Mouse (Mus musculus): ENCODE data around the gene Nfkbie. TPM values are rescaled to one million over a fixed set of nuclear protein-coding genes. Genes with fewer than 3 reads are reported as not detected.

Gene Nfkbie
- polyA plus RNA-seq, 1 experiment from 2014 or later: 4.7 TPM

- Histone ChIP-seq H3K4me1 (ENCODE audit: control insufficient read depth, insufficient read depth, low read length) (no peaks in the 10 kb centered on the region), H3K4me2 (ENCODE audit: low read depth, low read length) (no peak overlapping the region), H3K27me3 (replicated peaks; ENCODE audit: control insufficient read depth, insufficient read depth, low read length) (no peaks in the 10 kb centered on the region), H3K27ac (replicated peaks; ENCODE audit: low read depth, low read length) (no peak overlapping the region), H3K9ac (ENCODE audit: low read depth, low read length) (no peak overlapping the region), H3K36me3 (ENCODE audit: control insufficient read depth, insufficient read depth, low read length) (peaks cover 17% of the 10 kb centered on the region; the same call in 1 of the 2 replicates), H3K4me3 (ENCODE audit: low read depth, low read length) (no peak overlapping the region), H3K9me3 (ENCODE audit: control insufficient read depth, low read length) (no peaks in the 10 kb centered on the region)
- DNase-seq (ENCODE audit: low spot score) (no peak), ATAC-seq (ENCODE audit: low read depth) (no peak)
- WGBS: 91% methylated on average over 21 of the region's 21 CpGs
Measured at GRCm38 (mm10) chr17:45517135-45517534, 38.4 kb upstream of the Nfkbie start.

GRCm38 (mm10) chr17:45517549-45518215, 37.8 kb upstream of the Nfkbie start:
- DNase-seq (ENCODE audit: low spot score): no peak
- H3K36me3 ChIP-seq (ENCODE audit: control insufficient read depth, insufficient read depth, low read length): peaks cover 17% of the 10 kb centered on the region; the same call in 1 of the 2 replicates
- no peak overlapping the region for H3K9ac ChIP-seq (ENCODE audit: low read depth, low read length)
- WGBS: 91% methylated on average over 25 of the region's 28 CpGs
- no peak overlapping the region for H3K27ac ChIP-seq (replicated peaks; ENCODE audit: low read depth, low read length)
- H3K27me3 ChIP-seq (replicated peaks; ENCODE audit: control insufficient read depth, insufficient read depth, low read length): no peaks in the 10 kb centered on the region
- no peak overlapping the region for H3K4me2 ChIP-seq (ENCODE audit: low read depth, low read length)
- H3K4me3 ChIP-seq (ENCODE audit: low read depth, low read length): no peak overlapping the region
- no peak for ATAC-seq (ENCODE audit: low read depth)
- no peaks in the 10 kb centered on the region for H3K4me1 ChIP-seq (ENCODE audit: control insufficient read depth, insufficient read depth, low read length)
- H3K9me3 ChIP-seq (ENCODE audit: control insufficient read depth, low read length): no peaks in the 10 kb centered on the region

- no peak for DNase-seq (ENCODE audit: low spot score)
Measured at GRCm38 (mm10) chr17:45518766-45519475, 36.6 kb upstream of the Nfkbie start.

GRCm38 (mm10) chr17:45520136-45520535, 35.4 kb upstream of the Nfkbie start:
- Histone ChIP-seq H3K27me3 (replicated peaks; ENCODE audit: control insufficient read depth, insufficient read depth, low read length) (peaks cover 2% of the 10 kb centered on the region; the same call in 1 of the 2 replicates), H3K4me3 (ENCODE audit: low read depth, low read length) (no peak overlapping the region), H3K27ac (replicated peaks; ENCODE audit: low read depth, low read length) (no peak overlapping the region), H3K36me3 (ENCODE audit: control insufficient read depth, insufficient read depth, low read length) (peaks cover 17% of the 10 kb centered on the region; the same call in 1 of the 2 replicates), H3K4me1 (ENCODE audit: control insufficient read depth, insufficient read depth, low read length) (no peaks in the 10 kb centered on the region), H3K9me3 (ENCODE audit: control insufficient read depth, low read length) (no peaks in the 10 kb centered on the region), H3K4me2 (ENCODE audit: low read depth, low read length) (no peak overlapping the region), H3K9ac (ENCODE audit: low read depth, low read length) (no peak overlapping the region)
- ATAC-seq (ENCODE audit: low read depth): no peak
- 77% methylated on average over 11 of the region's 11 CpGs for WGBS
- no peak for DNase-seq (ENCODE audit: low spot score)

More at GRCm38 (mm10) chr17:45518766-45519475, 36.6 kb upstream of the Nfkbie start:
- H3K27ac ChIP-seq (replicated peaks; ENCODE audit: low read depth, low read length): no peak overlapping the region
- H3K9ac ChIP-seq (ENCODE audit: low read depth, low read length): no peak overlapping the region
- H3K4me2 ChIP-seq (ENCODE audit: low read depth, low read length): no peak overlapping the region
- peaks cover 17% of the 10 kb centered on the region; the same call in 1 of the 2 replicates for H3K36me3 ChIP-seq (ENCODE audit: control insufficient read depth, insufficient read depth, low read length)
- ATAC-seq (ENCODE audit: low read depth): no peak
- no peaks in the 10 kb centered on the region for H3K9me3 ChIP-seq (ENCODE audit: control insufficient read depth, low read length)
- H3K4me3 ChIP-seq (ENCODE audit: low read depth, low read length): no peak overlapping the region
- WGBS: 88% methylated on average over 12 of the region's 12 CpGs
- no peaks in the 10 kb centered on the region for H3K4me1 ChIP-seq (ENCODE audit: control insufficient read depth, insufficient read depth, low read length)
- no peaks in the 10 kb centered on the region for H3K27me3 ChIP-seq (replicated peaks; ENCODE audit: control insufficient read depth, insufficient read depth, low read length)

DNA sequence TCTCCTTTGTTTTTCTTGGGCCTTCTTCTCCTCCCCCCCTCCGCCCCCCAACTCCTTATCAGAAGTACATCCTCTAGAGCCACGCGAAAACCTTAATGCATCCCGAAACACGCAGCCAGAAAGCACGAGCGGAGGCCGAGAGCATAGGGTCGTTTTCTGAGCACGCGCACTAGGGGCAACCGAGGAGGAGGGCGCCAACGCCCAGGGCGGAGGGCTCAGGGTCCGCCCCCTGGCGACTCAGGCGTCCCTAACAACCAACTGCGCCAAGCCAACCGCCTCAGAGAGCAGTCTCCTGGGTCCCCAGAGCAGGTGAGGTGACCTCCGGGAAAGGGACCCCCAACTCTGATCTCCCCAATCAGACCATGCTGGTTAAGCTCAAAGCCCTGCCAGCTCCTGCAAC, 32.2 kb upstream of the Nfkbie start, which contains the start of gene Tcte1:
Gene Tcte1, plus strand, starts transcription at position 172 of the 400 bp plus-strand sequence.
- DNase-seq (ENCODE audit: low spot score) (peak; percentile 80), ATAC-seq (ENCODE audit: low read depth) (peak; percentile 90)
- Histone ChIP-seq H3K36me3 (ENCODE audit: control insufficient read depth, insufficient read depth, low read length) (peaks cover 5% of the 10 kb centered on the region; the same call in 1 of the 2 replicates), H3K27me3 (replicated peaks; ENCODE audit: control insufficient read depth, insufficient read depth, low read length) (peaks cover 5% of the 10 kb centered on the region; the same call in 1 of the 2 replicates), H3K9me3 (ENCODE audit: control insufficient read depth, low read length) (no peaks in the 10 kb centered on the region), H3K9ac (ENCODE audit: low read depth, low read length) (peak within 1 kb of the TSS; percentile 66), H3K4me1 (ENCODE audit: control insufficient read depth, insufficient read depth, low read length) (no peaks in the 10 kb centered on the region), H3K4me3 (ENCODE audit: low read depth, low read length) (peak within 1 kb of the TSS; percentile 43), H3K4me2 (ENCODE audit: low read depth, low read length) (peak within 1 kb of the TSS; percentile 81), H3K27ac (replicated peaks; ENCODE audit: low read depth, low read length) (no peak within 1 kb of the TSS)
- WGBS: 2% methylated on average over 20 of the region's 21 CpGs

DNA sequence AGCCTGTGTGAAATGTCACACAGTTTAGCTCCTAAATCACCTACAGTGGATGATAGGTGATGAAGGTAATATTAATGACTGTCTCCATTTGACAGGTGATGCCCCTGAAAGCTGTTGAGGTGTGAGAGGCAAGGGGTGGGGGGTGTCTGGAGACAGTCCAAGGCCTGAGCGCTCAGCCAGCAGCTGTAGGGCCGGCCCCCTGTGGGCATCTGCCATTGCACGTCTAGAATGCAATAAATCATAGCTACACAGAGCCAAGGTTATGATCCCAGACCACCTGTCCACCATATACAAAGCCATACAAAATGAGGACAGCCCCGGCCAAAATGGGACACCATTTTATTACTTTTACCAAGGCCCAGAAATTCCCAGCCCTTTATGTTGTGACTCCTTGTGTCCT, 30.5 kb upstream of the Nfkbie start:
- Histone ChIP-seq H3K9ac (ENCODE audit: low read depth, low read length) (no peak overlapping the region), H3K4me2 (ENCODE audit: low read depth, low read length) (no peak overlapping the region)

DNA sequence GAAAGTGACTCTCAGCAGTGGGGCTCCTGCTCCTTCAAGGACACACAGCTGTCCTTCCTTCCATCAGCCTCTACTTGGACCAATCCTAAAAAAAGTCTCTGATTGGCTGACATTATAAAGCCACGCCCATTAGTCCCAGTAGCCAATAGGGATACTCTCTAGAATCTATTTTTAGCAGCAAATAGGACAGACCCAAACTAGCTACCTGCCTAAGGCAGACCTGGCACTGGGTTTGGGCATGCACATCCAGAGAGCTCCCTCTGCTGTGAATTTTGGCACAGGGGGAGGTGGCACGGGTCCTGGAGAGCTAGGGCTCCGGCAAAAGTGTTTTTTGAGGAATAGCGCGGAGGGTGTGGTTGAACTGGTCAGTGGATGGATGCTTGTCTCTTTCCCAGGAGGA, 28.9 kb upstream of the Nfkbie start:
- Histone ChIP-seq H3K27ac (replicated peaks; ENCODE audit: low read depth, low read length) (no peak overlapping the region), H3K27me3 (replicated peaks; ENCODE audit: control insufficient read depth, insufficient read depth, low read length) (peaks cover 20% of the 10 kb centered on the region), H3K4me2 (ENCODE audit: low read depth, low read length) (no peak overlapping the region), H3K4me3 (ENCODE audit: low read depth, low read length) (no peak overlapping the region), H3K9ac (ENCODE audit: low read depth, low read length) (no peak overlapping the region), H3K4me1 (ENCODE audit: control insufficient read depth, insufficient read depth, low read length) (no peaks in the 10 kb centered on the region), H3K9me3 (ENCODE audit: control insufficient read depth, low read length) (no peaks in the 10 kb centered on the region), H3K36me3 (ENCODE audit: control insufficient read depth, insufficient read depth, low read length) (no peaks in the 10 kb centered on the region)
- ATAC-seq (ENCODE audit: low read depth) (no peak), DNase-seq (ENCODE audit: low spot score) (no peak)
- WGBS: 10% methylated on average over 5 of the region's 5 CpGs

More for the DNA sequence above, 30.5 kb upstream of the Nfkbie start:
- no peaks in the 10 kb centered on the region for H3K4me1 ChIP-seq (ENCODE audit: control insufficient read depth, insufficient read depth, low read length)
- DNase-seq (ENCODE audit: low spot score) (no peak), ATAC-seq (ENCODE audit: low read depth) (no peak)
- H3K4me3 ChIP-seq (ENCODE audit: low read depth, low read length): no peak overlapping the region
- no peaks in the 10 kb centered on the region for H3K9me3 ChIP-seq (ENCODE audit: control insufficient read depth, low read length)
- peaks cover 7% of the 10 kb centered on the region; the same call in 1 of the 2 replicates for H3K27me3 ChIP-seq (replicated peaks; ENCODE audit: control insufficient read depth, insufficient read depth, low read length)
- 65% methylated on average over 4 of the region's 4 CpGs for WGBS
- H3K36me3 ChIP-seq (ENCODE audit: control insufficient read depth, insufficient read depth, low read length): no peaks in the 10 kb centered on the region; the same call in 1 of the 2 replicates
- H3K27ac ChIP-seq (replicated peaks; ENCODE audit: low read depth, low read length): no peak overlapping the region

- H3K9ac ChIP-seq (ENCODE audit: low read depth, low read length): no peak overlapping the region
- peaks cover 28% of the 10 kb centered on the region for H3K27me3 ChIP-seq (replicated peaks; ENCODE audit: control insufficient read depth, insufficient read depth, low read length)
- H3K4me2 ChIP-seq (ENCODE audit: low read depth, low read length): no peak overlapping the region
- WGBS: 41% methylated on average over 13 of the region's 13 CpGs
- H3K4me3 ChIP-seq (ENCODE audit: low read depth, low read length): no peak overlapping the region
- no peaks in the 10 kb centered on the region for H3K9me3 ChIP-seq (ENCODE audit: control insufficient read depth, low read length)
- H3K36me3 ChIP-seq (ENCODE audit: control insufficient read depth, insufficient read depth, low read length): no peaks in the 10 kb centered on the region
- H3K4me1 ChIP-seq (ENCODE audit: control insufficient read depth, insufficient read depth, low read length): no peaks in the 10 kb centered on the region
- DNase-seq (ENCODE audit: low spot score): no peak
- no peak for ATAC-seq (ENCODE audit: low read depth)
- H3K27ac ChIP-seq (replicated peaks; ENCODE audit: low read depth, low read length): no peak overlapping the region
Measured at GRCm38 (mm10) chr17:45530346-45530782, 25.1 kb upstream of the Nfkbie start.

All from embryonic facial prominence, embryonic 14.5 days (tissue).